Mouse (Mus musculus) cerebral cortex, adult 2 months (tissue): ENCODE measurements around the gene Fgfr2.

Experiments
- WGBS: fragments of 180-500 bp; shearing (Covaris S2); methylation state at CpG from one replicate; pipeline ENCODE4 v1.1.7; 2018; 5-methylcytosine and 5-hydroxymethylcytosine counted together

Gene Fgfr2

GRCm38 (mm10) chr7:132799119-132800016, 323.8 kb downstream of the Fgfr2 start:
- WGBS: 56% methylated on average over 5 of the region's 5 CpGs

GRCm38 (mm10) chr7:132795141-132795540, 328.0 kb downstream of the Fgfr2 start:
- whole genome bisulfite sequencing: 77% methylated on average over 5 of the region's 5 CpGs

- 51% methylated on average over 6 of the region's 6 CpGs for WGBS
Observed at GRCm38 (mm10) chr7:132793467-132793866, 329.7 kb downstream of the Fgfr2 start.

DNA sequence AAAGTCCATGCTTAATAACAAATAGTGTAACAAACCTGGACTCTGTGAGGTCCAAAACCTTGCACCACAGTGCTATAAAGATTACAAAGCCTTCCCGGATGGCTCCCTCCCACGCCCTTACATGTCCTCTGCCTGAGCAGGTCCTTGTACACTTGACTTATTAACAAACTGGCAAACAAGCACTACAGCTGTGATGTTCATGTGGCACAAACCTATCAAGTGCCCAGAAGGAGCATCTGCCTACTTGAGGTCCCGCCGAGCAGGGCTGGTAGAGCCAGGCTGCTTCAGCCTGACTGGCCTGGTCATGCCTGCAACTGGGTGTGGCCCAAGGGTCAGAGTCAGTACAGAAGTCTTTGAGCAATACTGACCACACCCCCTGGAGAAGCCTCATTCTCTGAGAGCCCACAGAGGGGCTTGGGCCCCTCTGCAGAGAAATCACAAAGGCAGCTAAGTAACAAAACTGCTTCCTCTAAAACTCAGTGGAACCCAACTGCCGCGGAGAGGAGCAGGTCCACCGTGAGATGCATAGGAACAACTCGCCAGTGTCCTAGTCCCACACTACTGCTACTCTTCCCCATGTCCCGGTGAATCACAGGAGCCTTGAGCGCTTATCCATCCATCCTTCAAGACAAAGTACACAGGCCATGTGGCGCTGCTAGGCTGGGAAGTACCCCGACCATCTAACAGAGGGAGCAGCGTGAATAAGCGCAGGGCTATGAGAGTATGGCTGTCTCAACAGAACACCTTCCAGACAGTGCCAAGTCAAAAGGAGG, 332.5 kb downstream of the Fgfr2 start:
- 84% methylated on average over 14 of the region's 14 CpGs for WGBS

- 58% methylated on average over 13 of the region's 13 CpGs for WGBS
Observed at GRCm38 (mm10) chr7:132788826-132789225, 334.3 kb downstream of the Fgfr2 start.

DNA sequence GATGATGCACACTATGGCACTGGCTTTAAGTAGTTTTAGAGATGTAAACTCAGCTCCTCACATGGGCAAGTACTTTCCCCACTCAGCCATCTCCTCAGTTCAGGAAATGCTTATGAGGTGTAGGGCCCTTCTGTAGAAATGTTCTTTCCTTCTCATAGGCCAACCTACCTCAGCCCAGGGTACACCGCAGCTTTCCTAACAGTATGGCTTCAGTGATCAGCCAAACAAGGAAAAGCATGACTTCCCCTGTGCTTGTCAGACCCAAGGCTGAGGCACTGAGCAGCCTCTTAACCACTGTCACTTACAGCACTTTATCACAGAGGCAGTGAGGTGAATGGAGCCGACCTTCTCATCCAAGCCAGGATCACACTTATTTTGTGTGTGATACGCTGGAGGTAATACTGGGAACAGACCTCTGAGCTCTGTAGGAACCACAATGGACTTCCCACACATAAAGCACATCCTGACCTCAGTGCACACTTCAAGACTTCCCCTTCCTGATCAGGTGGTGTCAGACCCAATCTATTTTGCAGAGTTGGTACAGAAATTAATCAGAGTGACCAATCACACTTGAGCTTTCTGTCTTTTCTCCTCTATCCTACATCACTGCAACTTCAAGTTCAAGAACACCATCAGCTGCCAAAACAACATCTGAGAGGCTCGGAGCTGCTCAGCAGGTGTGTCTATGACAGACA, 335.5 kb downstream of the Fgfr2 start:
- 85% methylated on average over 4 of the region's 4 CpGs for WGBS

DNA sequence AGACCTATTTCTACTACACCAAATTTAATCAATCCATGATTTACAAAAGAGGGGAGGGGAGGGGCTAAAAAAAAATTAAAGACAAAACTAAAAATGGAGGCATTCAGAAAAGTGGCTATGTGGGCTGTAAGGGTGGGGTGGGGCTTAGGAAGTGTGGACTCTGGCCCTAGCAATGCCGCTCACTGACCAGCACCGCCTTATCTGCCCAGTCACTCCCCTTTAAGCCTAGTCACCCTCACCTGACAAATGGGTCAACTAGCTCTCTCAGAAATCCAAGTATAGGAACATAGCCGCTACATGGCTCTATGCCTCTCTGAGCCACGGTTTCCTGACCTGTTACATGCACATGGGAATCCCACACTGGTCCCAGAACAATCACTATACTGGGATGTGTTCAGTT, 336.1 kb downstream of the Fgfr2 start:
- 89% methylated on average over 4 of the region's 4 CpGs for WGBS

- 14% methylated on average over 4 of the region's 4 CpGs for WGBS
Observed at GRCm38 (mm10) chr7:132786522-132786921, 336.6 kb downstream of the Fgfr2 start.

- 23% methylated on average over 7 of the region's 7 CpGs for WGBS
Observed at GRCm38 (mm10) chr7:132786011-132786410, 337.1 kb downstream of the Fgfr2 start.

DNA sequence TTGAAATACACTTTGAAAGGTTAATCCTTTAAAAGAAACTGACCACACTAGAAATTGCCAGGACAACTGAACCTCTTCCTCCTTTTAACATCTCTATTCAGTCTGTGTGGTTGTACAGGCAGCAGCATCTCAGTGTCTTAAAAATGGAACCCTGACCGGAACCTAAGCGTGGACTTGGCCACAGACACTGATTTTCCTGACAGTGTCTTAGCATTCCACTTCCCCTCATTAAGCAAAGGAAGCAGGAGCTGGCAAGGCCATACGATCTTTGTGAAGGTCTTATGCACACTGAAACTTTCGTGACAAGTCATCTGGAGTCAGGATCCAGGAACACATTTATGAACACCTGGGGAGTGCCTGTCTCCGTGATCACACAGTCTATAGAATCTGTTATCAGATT, 339.0 kb downstream of the Fgfr2 start:
- 58% methylated on average over 5 of the region's 5 CpGs for WGBS

GRCm38 (mm10) chr7:132781850-132782249, 341.3 kb downstream of the Fgfr2 start:
- 41% methylated on average over 6 of the region's 6 CpGs for WGBS

GRCm38 (mm10) chr7:132781130-132781814, 341.9 kb downstream of the Fgfr2 start:
- 28% methylated on average over 7 of the region's 7 CpGs for WGBS

DNA sequence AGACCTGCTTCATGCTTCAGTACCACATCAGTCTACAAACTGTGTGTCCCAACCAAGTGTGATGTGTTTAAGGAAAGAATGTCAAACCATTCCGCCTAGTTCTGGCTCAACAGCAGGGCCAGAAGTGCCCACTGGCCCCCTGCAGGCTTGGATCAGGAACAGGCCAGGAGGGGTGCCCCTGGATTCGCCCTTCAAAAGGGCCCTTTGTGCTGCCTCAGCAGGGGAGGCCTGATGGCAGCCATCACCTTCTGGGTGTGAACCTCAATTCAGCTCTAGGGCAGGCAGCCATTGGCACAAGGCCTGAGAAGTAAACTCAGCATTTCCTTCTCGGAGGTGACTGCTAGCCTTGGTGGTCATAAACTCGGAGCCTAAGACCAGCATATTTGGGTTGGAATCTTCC, 342.5 kb downstream of the Fgfr2 start:
- WGBS: 43% methylated on average over 4 of the region's 4 CpGs

- 97% methylated on average over 13 of the region's 13 CpGs for WGBS
Observed at GRCm38 (mm10) chr7:132778630-132779029, 344.5 kb downstream of the Fgfr2 start.

- 100% methylated on average over 1 of the region's 1 CpGs for WGBS
Observed at GRCm38 (mm10) chr7:132777728-132778453, 345.3 kb downstream of the Fgfr2 start.

GRCm38 (mm10) chr7:132777117-132777516, 346.0 kb downstream of the Fgfr2 start:
- WGBS: 93% methylated on average over 7 of the region's 7 CpGs

GRCm38 (mm10) chr7:132776338-132777111, 346.6 kb downstream of the Fgfr2 start:
- WGBS: 73% methylated on average over 7 of the region's 7 CpGs

GRCm38 (mm10) chr7:132775922-132776321, 347.2 kb downstream of the Fgfr2 start:
- 93% methylated on average over 10 of the region's 10 CpGs for WGBS

- 73% methylated on average over 5 of the region's 5 CpGs for WGBS
Observed at GRCm38 (mm10) chr7:132775333-132775732, 347.8 kb downstream of the Fgfr2 start.
